Mouse (Mus musculus) hindbrain, embryonic 16.5 days (tissue): ENCODE data around the gene Acmsd. TPM values are rescaled to one million over a fixed set of nuclear protein-coding genes. Genes with fewer than 3 reads are reported as not detected.

Experiments
- ATAC-seq: fragments of 200-750 bp; cut with Nextera tagmentation; 2 replicates; pipeline ENCODE4 v1.8.0; 2017; ENCODE audit warnings: moderate TSS enrichment, moderate library complexity
- H3K27ac ChIP-seq: fragments of 300-500 bp; sonication (generic); 2 replicates; pipeline ENCODE4 v1.5.1; 2014; ENCODE audit warnings: low read depth, mild to moderate bottlenecking, control low read depth, low read length, moderate library complexity
- H3K27me3 ChIP-seq: fragments of 300-500 bp; sonication (generic); replicated peaks from 2 replicates; pipeline ENCODE4 v1.6.1; 2014; ENCODE audit warnings: low read length; ENCODE audit not compliant: control insufficient read depth, insufficient read depth
- H3K36me3 ChIP-seq: fragments of 300-500 bp; sonication (generic); 2 replicates; pipeline ENCODE4 v1.6.1; 2014; ENCODE audit warnings: mild to moderate bottlenecking, low read length, moderate library complexity, mixed read lengths; ENCODE audit not compliant: control insufficient read depth, insufficient read depth
- H3K4me1 ChIP-seq: fragments of 300-500 bp; sonication (generic); 2 replicates; pipeline ENCODE4 v1.6.1; 2014; ENCODE audit warnings: low read depth, low read length; ENCODE audit not compliant: control insufficient read depth, insufficient read depth
- H3K4me2 ChIP-seq: fragments of 300-500 bp; sonication (generic); 2 replicates; pipeline ENCODE4 v1.6.1; 2014; ENCODE audit warnings: mild to moderate bottlenecking, low read length, control low read depth, moderate library complexity
- H3K4me3 ChIP-seq: fragments of 300-500 bp; sonication (generic); 2 replicates; pipeline ENCODE4 v1.5.1; 2014; ENCODE audit warnings: mild to moderate bottlenecking, low read length, control low read depth, moderate library complexity
- H3K9ac ChIP-seq: fragments of 300-500 bp; sonication (generic); 2 replicates; pipeline ENCODE4 v1.6.1; 2014; ENCODE audit warnings: low read depth, mild to moderate bottlenecking, control low read depth, low read length, moderate library complexity
- H3K9me3 ChIP-seq: fragments of 300-500 bp; sonication (generic); 2 replicates; pipeline ENCODE4 v1.6.1; 2014; ENCODE audit warnings: mild to moderate bottlenecking, low read length, moderate library complexity; ENCODE audit not compliant: control insufficient read depth
- WGBS: fragments of 180-500 bp; shearing (Covaris S2); extraction: QIAGEN DNeasy Blood & Tissue Kit; methylation state at CpG from one replicate; pipeline ENCODE4 v1.1.7; 2014; 5-methylcytosine and 5-hydroxymethylcytosine counted together
- polyA plus RNA-seq: library from polyadenylated mRNA; unstranded; fragments of >200 nt; fragmentation: Nextera tagmentation; extraction: Ambion mirVana; gene quantifications from 2 replicates; pipeline ENCODE4 v1.2.1, GENCODE M21; 2015

Gene Acmsd
- 0.14 TPM in 1 of 2 replicates, not detected in the other for polyA plus RNA-seq

GRCm38 (mm10) chr1:127729096-127729495 is at the start of gene Acmsd:
TSS of gene Acmsd (plus strand) at chr1:127729413.
- 90% methylated on average over 4 of the region's 4 CpGs for WGBS
- H3K4me1 ChIP-seq = no peaks in the 10 kb centered on the region

GRCm38 (mm10) chr1:127679498-127680133 is 49.6 kb upstream of the Acmsd start, which contains the start of gene Tmem163:
TSS of gene Tmem163 (minus strand) at chr1:127679548.
- H3K9me3 ChIP-seq = no peaks in the 10 kb centered on the region
- 0 out of 2 replicates have a peak, but pooled peaks have one; percentile 13 for ATAC-seq

More at GRCm38 (mm10) chr1:127729096-127729495, at the start of gene Acmsd:
- Histone ChIP-seq H3K9me3 (no peaks in the 10 kb centered on the region), H3K4me3 (no peak within 1 kb of the TSS), H3K9ac (no peak within 1 kb of the TSS), H3K36me3 (no peaks in the 10 kb centered on the region), H3K27ac (no peak within 1 kb of the TSS), H3K27me3 (no peaks in the 10 kb centered on the region), H3K4me2 (no peak within 1 kb of the TSS)
- ATAC-seq = no peak

GRCm38 (mm10) chr1:127696533-127696932 is 32.7 kb upstream of the Acmsd start:
- ATAC-seq = no peak
- no peak overlapping the region for H3K4me3 ChIP-seq

More at GRCm38 (mm10) chr1:127679498-127680133, 49.6 kb upstream of the Acmsd start, which contains the start of gene Tmem163:
- Histone ChIP-seq H3K27me3 (no peaks in the 10 kb centered on the region; the same call in none of the 2 replicates), H3K4me1 (peaks cover 9% of the 10 kb centered on the region; the same call in 1 of the 2 replicates), H3K27ac (peak within 1 kb of the TSS; percentile 42), H3K4me3 (peak within 1 kb of the TSS; percentile 65), H3K36me3 (no peaks in the 10 kb centered on the region), H3K4me2 (peak within 1 kb of the TSS; percentile 85), H3K9ac (peak within 1 kb of the TSS; percentile 70; the same call in 1 of the 2 replicates)
- WGBS = 10% methylated on average over 18 of the region's 18 CpGs

GRCm38 (mm10) chr1:127702187-127702586 is 27.0 kb upstream of the Acmsd start:
- ATAC-seq = no peak
- no peaks in the 10 kb centered on the region for H3K9me3 ChIP-seq
- WGBS = 87% methylated on average over 1 of the region's 1 CpGs

More at GRCm38 (mm10) chr1:127696533-127696932, 32.7 kb upstream of the Acmsd start:
- Histone ChIP-seq H3K9ac (no peak overlapping the region), H3K36me3 (no peaks in the 10 kb centered on the region), H3K9me3 (no peaks in the 10 kb centered on the region), H3K27ac (no peak overlapping the region), H3K4me1 (no peaks in the 10 kb centered on the region), H3K27me3 (no peaks in the 10 kb centered on the region), H3K4me2 (no peak overlapping the region)
- WGBS = 28% methylated on average over 2 of the region's 2 CpGs

GRCm38 (mm10) chr1:127706269-127706668 is 22.9 kb upstream of the Acmsd start:
- H3K9me3 ChIP-seq = no peaks in the 10 kb centered on the region
- peak; percentile 61; the same call in 1 of the 2 replicates for ATAC-seq
- no peak overlapping the region for H3K9ac ChIP-seq
- no peak overlapping the region for H3K27ac ChIP-seq
- WGBS = 50% methylated on average over 5 of the region's 5 CpGs
- H3K36me3 ChIP-seq = no peaks in the 10 kb centered on the region
- H3K4me1 ChIP-seq = no peaks in the 10 kb centered on the region
- H3K27me3 ChIP-seq = no peaks in the 10 kb centered on the region
- no peak overlapping the region for H3K4me2 ChIP-seq
- H3K4me3 ChIP-seq = no peak overlapping the region

More at GRCm38 (mm10) chr1:127702187-127702586, 27.0 kb upstream of the Acmsd start:
- H3K4me2 ChIP-seq = no peak overlapping the region
- H3K9ac ChIP-seq = no peak overlapping the region
- no peak overlapping the region for H3K4me3 ChIP-seq
- no peak overlapping the region for H3K27ac ChIP-seq
- H3K27me3 ChIP-seq = no peaks in the 10 kb centered on the region
- H3K4me1 ChIP-seq = no peaks in the 10 kb centered on the region
- H3K36me3 ChIP-seq = no peaks in the 10 kb centered on the region

- H3K4me1 ChIP-seq = no peaks in the 10 kb centered on the region
- WGBS = 88% methylated on average over 8 of the region's 8 CpGs
- ATAC-seq = no peak
- H3K4me2 ChIP-seq = no peak overlapping the region
- no peaks in the 10 kb centered on the region for H3K36me3 ChIP-seq
- H3K9me3 ChIP-seq = no peaks in the 10 kb centered on the region
- H3K9ac ChIP-seq = no peak overlapping the region
- no peaks in the 10 kb centered on the region for H3K27me3 ChIP-seq
- no peak overlapping the region for H3K4me3 ChIP-seq
- no peak overlapping the region for H3K27ac ChIP-seq
Measured at GRCm38 (mm10) chr1:127716441-127716840, 12.8 kb upstream of the Acmsd start.

GRCm38 (mm10) chr1:127718290-127718689 is 10.9 kb upstream of the Acmsd start:
- Histone ChIP-seq H3K27me3 (no peaks in the 10 kb centered on the region), H3K36me3 (no peaks in the 10 kb centered on the region), H3K9ac (no peak overlapping the region), H3K27ac (no peak overlapping the region), H3K9me3 (no peaks in the 10 kb centered on the region), H3K4me3 (no peak overlapping the region), H3K4me2 (no peak overlapping the region), H3K4me1 (no peaks in the 10 kb centered on the region)
- WGBS = 90% methylated on average over 1 of the region's 1 CpGs
- ATAC-seq = no peak

- no peak for ATAC-seq
- H3K9me3 ChIP-seq = no peaks in the 10 kb centered on the region
Measured at GRCm38 (mm10) chr1:127723596-127723995, 5.6 kb upstream of the Acmsd start.

GRCm38 (mm10) chr1:127731086-127731485 is 1.9 kb downstream of the Acmsd start:
- no peaks in the 10 kb centered on the region for H3K36me3 ChIP-seq
- no peaks in the 10 kb centered on the region for H3K4me1 ChIP-seq
- H3K4me2 ChIP-seq = no peak overlapping the region
- H3K4me3 ChIP-seq = no peak overlapping the region
- H3K9me3 ChIP-seq = no peaks in the 10 kb centered on the region
- no peaks in the 10 kb centered on the region for H3K27me3 ChIP-seq
- WGBS = 60% methylated on average over 3 of the region's 3 CpGs
- no peak overlapping the region for H3K27ac ChIP-seq
- no peak for ATAC-seq
- H3K9ac ChIP-seq = no peak overlapping the region

More at GRCm38 (mm10) chr1:127723596-127723995, 5.6 kb upstream of the Acmsd start:
- no peak overlapping the region for H3K27ac ChIP-seq
- no peaks in the 10 kb centered on the region for H3K36me3 ChIP-seq
- H3K4me2 ChIP-seq = no peak overlapping the region
- no peaks in the 10 kb centered on the region for H3K27me3 ChIP-seq
- 37% methylated on average over 2 of the region's 2 CpGs for WGBS
- H3K9ac ChIP-seq = no peak overlapping the region
- no peak overlapping the region for H3K4me3 ChIP-seq
- H3K4me1 ChIP-seq = no peaks in the 10 kb centered on the region
